Mouse (Mus musculus): ENCODE results near the gene Alox8.

The Alox8 gene

DNA sequence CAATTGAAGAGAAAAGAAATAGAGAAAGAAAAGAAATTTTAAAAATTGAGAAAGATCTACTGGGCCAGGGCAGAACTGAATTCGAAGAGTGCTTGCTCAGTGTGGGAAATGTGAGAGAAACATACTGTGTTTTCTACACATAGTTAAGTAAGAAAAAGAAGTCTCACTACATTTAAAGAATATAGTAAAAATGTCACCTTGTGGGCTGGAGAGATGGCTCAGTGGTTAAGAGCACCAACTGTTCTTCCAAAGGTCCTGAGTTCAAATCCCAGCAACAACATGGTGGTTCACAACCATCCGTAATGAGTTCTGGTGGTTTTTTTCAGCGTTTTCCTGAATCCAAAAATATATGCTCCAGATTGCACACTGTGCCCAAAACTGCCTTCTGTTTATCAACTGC is 19.1 kb downstream of the Alox8 start:
- no peak for DNase-seq

DNA sequence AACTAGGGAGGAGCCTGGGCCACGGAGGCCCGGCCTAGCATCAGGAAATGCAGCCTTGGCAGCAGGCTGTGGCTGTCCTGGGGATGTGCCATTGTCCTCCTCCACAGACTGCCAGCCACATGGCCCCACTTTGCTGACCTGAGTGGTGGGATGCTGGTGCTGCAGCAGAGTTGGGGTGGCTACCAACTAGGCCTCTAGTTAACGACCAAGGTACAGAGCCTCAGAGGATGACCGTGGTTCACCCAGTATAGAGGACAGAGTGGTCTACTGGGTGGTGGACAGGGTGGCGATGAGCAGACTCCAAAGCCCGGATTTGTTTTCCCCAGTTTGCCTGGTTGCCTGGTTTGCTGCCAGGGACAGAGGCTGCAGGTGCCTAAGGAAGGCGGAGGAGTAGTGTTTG is 22.9 kb downstream of the Alox8 start:
- no peak for DNase-seq

- DNase-seq = no peak
Observed at GRCm38 (mm10) chr11:69172606-69173005, 25.0 kb downstream of the Alox8 start.

DNA sequence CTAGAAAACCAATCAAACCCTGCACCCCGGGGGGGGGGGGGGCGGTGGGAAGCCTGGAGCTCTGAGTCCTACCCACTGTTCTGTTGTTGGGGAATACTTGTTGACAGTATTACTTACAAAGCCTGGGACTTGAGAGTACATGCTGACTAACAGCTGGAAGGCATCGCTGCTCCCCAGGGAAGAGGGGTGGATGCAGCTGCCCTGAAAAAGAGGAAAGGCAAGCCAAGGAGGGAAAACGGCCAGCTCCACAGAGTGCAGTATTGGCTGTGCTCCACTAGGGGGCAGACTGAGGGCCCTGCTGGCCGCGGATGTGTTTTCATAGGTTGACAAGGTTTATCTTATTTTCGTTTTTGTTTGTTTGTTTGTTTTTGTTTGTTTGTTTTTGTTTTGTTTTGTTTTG is 26.0 kb downstream of the Alox8 start:
- peak; percentile 52 for DNase-seq

DNA sequence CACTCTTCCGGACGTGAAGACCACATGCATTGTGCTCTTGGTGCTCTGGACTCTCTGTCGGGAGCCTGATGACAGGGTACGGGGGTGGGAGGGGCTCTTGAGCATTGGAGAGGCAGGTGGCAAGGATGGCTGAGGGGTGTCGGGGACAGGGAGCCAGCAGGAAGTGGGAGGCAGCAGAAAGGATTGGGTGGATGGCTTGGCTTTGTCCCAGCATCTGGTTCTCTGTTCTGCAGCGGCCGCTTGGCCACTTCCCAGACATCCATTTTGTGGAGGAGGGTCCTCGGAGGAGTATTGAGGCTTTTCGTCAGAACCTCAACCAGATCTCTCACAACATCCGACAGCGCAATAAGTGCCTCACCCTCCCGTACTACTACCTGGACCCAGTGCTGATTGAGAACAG is 28.3 kb downstream of the Alox8 start:
- no peak for DNase-seq

- no peak for DNase-seq
Observed at GRCm38 (mm10) chr11:69156800-69157199, 40.8 kb downstream of the Alox8 start, which contains the start of gene Alox12b. Gene Alox12b, plus strand, starts transcription at chr11:69156989.

- DNase-seq = no peak
Observed at GRCm38 (mm10) chr11:69155351-69155750, 42.3 kb downstream of the Alox8 start.

- DNase-seq = no peak
Observed at GRCm38 (mm10) chr11:69153831-69154230, 43.8 kb downstream of the Alox8 start.

DNA sequence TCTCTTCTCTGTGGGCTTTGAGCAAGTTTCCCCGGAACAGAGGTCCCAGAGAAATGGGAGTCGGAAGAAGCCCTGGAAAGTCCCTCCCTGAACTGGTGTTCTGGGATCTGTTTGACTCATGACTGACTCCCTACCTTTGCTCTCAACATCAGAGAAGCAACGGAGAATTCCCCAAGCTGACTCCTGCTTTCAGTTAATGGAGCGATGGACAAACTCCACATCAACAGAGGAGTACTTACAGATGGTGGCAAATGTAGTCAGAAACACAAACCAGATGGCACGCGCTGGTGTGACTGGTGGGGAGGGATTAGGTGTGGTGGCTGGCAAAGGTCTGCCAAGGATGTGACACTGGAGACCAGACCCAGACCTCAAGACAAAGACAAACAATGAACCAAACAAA is 46.6 kb downstream of the Alox8 start:
- DNase-seq = no peak

DNA sequence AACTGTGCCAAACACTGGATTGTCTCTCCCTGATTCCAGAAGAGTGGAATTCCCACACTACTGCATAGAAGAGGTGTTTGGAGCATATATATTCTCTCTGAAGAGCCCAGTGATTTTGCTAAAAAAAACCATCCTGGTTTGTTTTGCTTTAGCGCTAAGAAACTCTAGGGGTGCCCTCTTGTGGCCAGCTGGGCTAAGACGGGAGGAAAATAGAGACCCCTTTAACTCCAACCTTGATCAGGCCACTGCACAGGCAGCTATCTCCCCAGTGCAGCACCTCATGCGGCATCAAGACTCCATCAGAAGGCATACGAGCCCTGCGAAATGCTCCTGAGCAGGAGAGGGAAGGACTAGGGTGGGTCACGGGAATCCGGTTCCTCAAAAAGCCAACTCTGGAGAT is 47.2 kb downstream of the Alox8 start:
- peak; percentile 81 for DNase-seq

- DNase-seq = peak; percentile 28
Observed at GRCm38 (mm10) chr11:69149728-69150127, 47.9 kb downstream of the Alox8 start.

DNA sequence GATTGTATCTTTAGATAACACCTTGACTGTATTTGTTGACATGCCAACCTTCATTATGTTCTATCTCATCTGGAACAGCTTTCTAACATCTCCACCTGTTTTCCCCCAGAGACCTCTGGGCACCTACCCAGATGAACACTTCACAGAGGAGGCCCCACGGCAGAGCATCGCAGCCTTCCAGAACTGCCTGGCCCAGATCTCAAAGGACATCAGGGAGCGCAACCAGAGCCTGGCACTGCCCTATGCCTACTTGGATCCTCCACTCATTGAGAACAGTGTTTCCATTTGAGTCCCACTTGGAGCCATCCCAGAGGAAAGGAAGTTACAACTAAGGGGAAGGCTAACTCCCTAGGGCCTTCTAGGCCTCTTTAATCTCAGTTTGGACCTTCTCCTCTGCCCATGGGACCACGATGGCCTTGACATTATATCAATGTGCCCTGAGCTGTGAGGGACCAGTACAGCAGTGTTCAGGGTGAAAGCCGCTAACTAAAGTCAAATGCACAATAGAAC is 49.1 kb downstream of the Alox8 start:
- no peak for DNase-seq

GRCm38 (mm10) chr11:69147546-69147945 is 50.1 kb downstream of the Alox8 start:
- DNase-seq = no peak

DNA sequence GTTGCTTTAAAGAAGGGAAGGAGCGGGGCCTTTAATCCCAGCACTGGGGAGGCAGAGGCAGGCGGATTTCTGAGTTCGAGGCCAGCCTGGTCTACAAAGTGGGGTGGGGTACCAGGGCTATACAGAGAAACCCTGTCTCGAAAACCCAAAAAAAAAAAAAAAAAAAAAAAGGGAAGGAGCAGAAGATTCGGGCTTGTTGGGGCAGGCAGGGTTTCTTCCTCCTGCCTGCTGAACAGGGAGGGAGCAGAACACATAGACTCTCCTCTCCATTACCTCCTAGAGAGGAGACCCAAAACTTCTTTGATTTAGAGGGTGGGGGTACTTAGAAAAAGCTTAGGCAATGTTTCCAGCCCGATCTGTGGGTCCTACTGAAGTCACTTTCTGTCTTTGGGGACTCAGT is 62.3 kb downstream of the Alox8 start:
- DNase-seq = no peak

- no peak for DNase-seq
Observed at GRCm38 (mm10) chr11:69134622-69134968, 63.0 kb downstream of the Alox8 start.
